Mouse (Mus musculus) ES-Bruce4 (cell line): ENCODE measurements around the gene Nadk2.

Experiments used
- CTCF ChIP-seq: IDR thresholded peaks from one replicate; pipeline ENCODE4 v1.8.1; 2011; ENCODE audit warnings: low read depth, low read length
- EP300 ChIP-seq: IDR thresholded peaks from 2 replicates; pipeline ENCODE4 v1.6.1; 2011; ENCODE audit warnings: low read depth, low read length; ENCODE audit not compliant: insufficient read depth
- POLR2A ChIP-seq: IDR thresholded peaks from one replicate; pipeline ENCODE4 v1.8.1; 2011; ENCODE audit warnings: low read length; ENCODE audit not compliant: insufficient read depth

DNA sequence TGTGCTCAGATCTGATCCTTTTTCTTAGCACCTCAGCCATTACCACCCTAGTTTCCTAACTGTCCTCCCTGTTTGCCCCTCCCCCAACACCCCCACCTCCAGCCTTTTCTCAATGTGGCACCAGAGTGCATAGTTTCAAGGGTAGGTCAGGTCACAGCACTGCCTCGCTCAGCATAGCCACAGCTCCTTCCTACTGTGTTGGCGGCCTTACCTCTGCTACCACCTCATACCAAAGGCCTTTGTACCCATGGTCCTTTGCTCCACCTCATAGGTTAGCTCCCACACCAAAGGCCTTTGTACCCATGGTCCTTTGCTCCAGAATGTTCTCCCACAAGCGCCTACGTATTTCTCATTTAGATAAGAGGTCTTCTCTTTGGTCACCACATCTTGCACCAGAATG, 47.8 kb downstream of the Nadk2 start:
- TF ChIP-seq CTCF, result no peak
- TF ChIP-seq EP300, result no peak
- TF ChIP-seq POLR2A, result no peak
